Mouse (Mus musculus): ENCODE data around the gene Gpr3. TPM values are rescaled to one million over a fixed set of nuclear protein-coding genes. Genes with fewer than 3 reads are reported as not detected.

Gpr3 gene
- polyA plus RNA-seq, 1 experiment, result not detected

- Histone ChIP-seq H3K4me3 (ENCODE audit: low read depth, low read length) (no peak overlapping the region), H3K27ac (ENCODE audit: insufficient read depth, low read depth, low read length) (no peak overlapping the region), H3K4me1 (ENCODE audit: control insufficient read depth, insufficient read depth, insufficient read length, low read length) (no peaks in the 10 kb centered on the region), H3K27me3 (ENCODE audit: control insufficient read depth, insufficient read depth, low read length) (no peaks in the 10 kb centered on the region), H3K36me3 (ENCODE audit: control insufficient read depth, insufficient read depth, low read length) (no peaks in the 10 kb centered on the region)
- WGBS, result 52% methylated on average over 5 of the region's 5 CpGs
- TF ChIP-seq POLR2A (IDR thresholded peaks at IDR 0.05; ENCODE audit: low read depth, low read length), result no peak
- no peak for TF ChIP-seq CTCF (IDR thresholded peaks at IDR 0.05; ENCODE audit: extremely low read depth, insufficient read length, insufficient replicate concordance, low read depth, low read length)
Observed at GRCm38 (mm10) chr4:133234771-133235170, 22.4 kb upstream of the Gpr3 start.

DNA sequence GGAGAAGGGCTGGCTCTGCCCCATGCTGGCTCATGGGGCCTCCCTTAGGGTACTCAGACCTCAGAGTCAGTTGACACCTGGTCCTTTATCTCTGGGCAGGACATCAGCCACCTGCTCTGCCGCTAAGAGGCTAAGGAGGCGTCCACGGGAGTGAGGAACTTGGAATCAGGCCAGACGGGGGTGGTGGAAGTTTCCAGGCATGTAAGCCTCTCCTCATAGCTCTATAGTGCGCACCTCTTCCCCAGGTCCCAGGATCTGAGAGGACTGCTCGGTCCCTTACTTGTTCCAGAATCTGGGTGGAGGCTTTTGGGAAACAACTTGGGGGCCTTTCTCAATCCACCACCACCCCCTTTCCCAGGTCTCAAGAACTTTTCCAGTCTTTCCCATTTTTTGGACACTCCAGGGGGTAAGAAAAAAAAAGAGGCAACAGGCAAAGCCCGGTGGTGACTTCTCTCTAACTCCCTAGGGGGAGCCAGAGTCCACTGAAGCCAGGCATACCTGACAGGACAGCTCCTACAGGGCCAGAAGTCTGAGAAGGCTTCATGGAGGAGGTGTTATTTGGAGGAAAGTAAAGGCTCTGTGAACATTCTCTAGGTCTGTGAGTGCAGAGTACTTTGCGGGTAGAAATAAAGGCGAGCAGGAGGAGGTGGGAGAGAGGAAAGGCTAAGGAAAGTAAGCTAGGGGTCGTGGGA, 21.1 kb upstream of the Gpr3 start:
- no peaks in the 10 kb centered on the region for H3K4me1 ChIP-seq (ENCODE audit: control insufficient read depth, insufficient read depth, insufficient read length, low read length)
- no peaks in the 10 kb centered on the region for H3K36me3 ChIP-seq (ENCODE audit: control insufficient read depth, insufficient read depth, low read length)
- H3K27ac ChIP-seq (ENCODE audit: insufficient read depth, low read depth, low read length), result no peak overlapping the region
- WGBS, result 27% methylated on average over 10 of the region's 10 CpGs
- peak; percentile 80; the same call in 1 of the 2 replicates for TF ChIP-seq CTCF (IDR thresholded peaks at IDR 0.05; ENCODE audit: extremely low read depth, insufficient read length, insufficient replicate concordance, low read depth, low read length)
- TF ChIP-seq POLR2A (IDR thresholded peaks at IDR 0.05; ENCODE audit: low read depth, low read length), result no peak
- no peak overlapping the region for H3K4me3 ChIP-seq (ENCODE audit: low read depth, low read length)
- H3K27me3 ChIP-seq (ENCODE audit: control insufficient read depth, insufficient read depth, low read length), result no peaks in the 10 kb centered on the region

GRCm38 (mm10) chr4:133229582-133229981, 17.2 kb upstream of the Gpr3 start:
- H3K4me1 ChIP-seq (ENCODE audit: control insufficient read depth, insufficient read depth, insufficient read length, low read length), result no peaks in the 10 kb centered on the region
- TF ChIP-seq POLR2A (IDR thresholded peaks at IDR 0.05; ENCODE audit: low read depth, low read length), result no peak
- TF ChIP-seq CTCF (IDR thresholded peaks at IDR 0.05; ENCODE audit: extremely low read depth, insufficient read length, insufficient replicate concordance, low read depth, low read length), result no peak
- H3K4me3 ChIP-seq (ENCODE audit: low read depth, low read length), result no peak overlapping the region
- H3K27ac ChIP-seq (ENCODE audit: insufficient read depth, low read depth, low read length), result no peak overlapping the region
- WGBS, result 84% methylated on average over 8 of the region's 8 CpGs
- no peaks in the 10 kb centered on the region for H3K36me3 ChIP-seq (ENCODE audit: control insufficient read depth, insufficient read depth, low read length)
- H3K27me3 ChIP-seq (ENCODE audit: control insufficient read depth, insufficient read depth, low read length), result no peaks in the 10 kb centered on the region

- no peaks in the 10 kb centered on the region for H3K27me3 ChIP-seq (ENCODE audit: control insufficient read depth, insufficient read depth, low read length)
- H3K4me3 ChIP-seq (ENCODE audit: low read depth, low read length), result no peak overlapping the region
- no peak overlapping the region for H3K27ac ChIP-seq (ENCODE audit: insufficient read depth, low read depth, low read length)
- no peaks in the 10 kb centered on the region for H3K36me3 ChIP-seq (ENCODE audit: control insufficient read depth, insufficient read depth, low read length)
- H3K4me1 ChIP-seq (ENCODE audit: control insufficient read depth, insufficient read depth, insufficient read length, low read length), result no peaks in the 10 kb centered on the region
- WGBS, result 65% methylated on average over 8 of the region's 8 CpGs
- no peak for TF ChIP-seq POLR2A (IDR thresholded peaks at IDR 0.05; ENCODE audit: low read depth, low read length)
- no peak for TF ChIP-seq CTCF (IDR thresholded peaks at IDR 0.05; ENCODE audit: extremely low read depth, insufficient read length, insufficient replicate concordance, low read depth, low read length)
Observed at GRCm38 (mm10) chr4:133227636-133228035, 15.3 kb upstream of the Gpr3 start.

- H3K4me1 ChIP-seq (ENCODE audit: control insufficient read depth, insufficient read depth, insufficient read length, low read length), result no peaks in the 10 kb centered on the region
- H3K27me3 ChIP-seq (ENCODE audit: control insufficient read depth, insufficient read depth, low read length), result no peaks in the 10 kb centered on the region
- 74% methylated on average over 10 of the region's 10 CpGs for WGBS
- H3K36me3 ChIP-seq (ENCODE audit: control insufficient read depth, insufficient read depth, low read length), result no peaks in the 10 kb centered on the region
- no peak overlapping the region for H3K4me3 ChIP-seq (ENCODE audit: low read depth, low read length)
- H3K27ac ChIP-seq (ENCODE audit: insufficient read depth, low read depth, low read length), result no peak overlapping the region
- TF ChIP-seq POLR2A (IDR thresholded peaks at IDR 0.05; ENCODE audit: low read depth, low read length) (no peak), CTCF (IDR thresholded peaks at IDR 0.05; ENCODE audit: extremely low read depth, insufficient read length, insufficient replicate concordance, low read depth, low read length) (no peak)
Observed at GRCm38 (mm10) chr4:133226073-133226472, 13.7 kb upstream of the Gpr3 start.

- 69% methylated on average over 5 of the region's 5 CpGs for WGBS
- Histone ChIP-seq H3K4me1 (ENCODE audit: control insufficient read depth, insufficient read depth, insufficient read length, low read length) (peaks cover 5% of the 10 kb centered on the region; the same call in 1 of the 2 replicates), H3K27ac (ENCODE audit: insufficient read depth, low read depth, low read length) (no peak overlapping the region), H3K36me3 (ENCODE audit: control insufficient read depth, insufficient read depth, low read length) (no peaks in the 10 kb centered on the region), H3K4me3 (ENCODE audit: low read depth, low read length) (no peak overlapping the region), H3K27me3 (ENCODE audit: control insufficient read depth, insufficient read depth, low read length) (no peaks in the 10 kb centered on the region)
- TF ChIP-seq CTCF (IDR thresholded peaks at IDR 0.05; ENCODE audit: extremely low read depth, insufficient read length, insufficient replicate concordance, low read depth, low read length), result no peak
Observed at GRCm38 (mm10) chr4:133223875-133224274, 11.5 kb upstream of the Gpr3 start.

- H3K4me1 ChIP-seq (ENCODE audit: control insufficient read depth, insufficient read depth, insufficient read length, low read length), result peaks cover 5% of the 10 kb centered on the region; the same call in 1 of the 2 replicates
- no peaks in the 10 kb centered on the region for H3K36me3 ChIP-seq (ENCODE audit: control insufficient read depth, insufficient read depth, low read length)
- H3K4me3 ChIP-seq (ENCODE audit: low read depth, low read length), result no peak overlapping the region
- TF ChIP-seq POLR2A (IDR thresholded peaks at IDR 0.05; ENCODE audit: low read depth, low read length), result no peak
- no peak for TF ChIP-seq CTCF (IDR thresholded peaks at IDR 0.05; ENCODE audit: extremely low read depth, insufficient read length, insufficient replicate concordance, low read depth, low read length)
- H3K27me3 ChIP-seq (ENCODE audit: control insufficient read depth, insufficient read depth, low read length), result no peaks in the 10 kb centered on the region
- no peak overlapping the region for H3K27ac ChIP-seq (ENCODE audit: insufficient read depth, low read depth, low read length)
- WGBS, result 91% methylated on average over 8 of the region's 8 CpGs
Observed at GRCm38 (mm10) chr4:133221701-133222100, 9.4 kb upstream of the Gpr3 start.

Measured in small intestine, adult 2 months (tissue).